Mouse (Mus musculus) hindbrain, embryonic 15.5 days (tissue): ENCODE results near the gene Myh10. TPM values are rescaled to one million over a fixed set of nuclear protein-coding genes. Genes with fewer than 3 reads are reported as not detected.
A peak's percentile ranks its signal among the peaks of the same experiment; 100 is the strongest.
"Not testable (repeated sequence)": the region's sequence is repeated elsewhere in the genome, so short reads cannot be mapped to it uniquely, and the experiment has no call there.

Source experiments
- ATAC-seq: fragments of 200-750 bp; cut with Nextera tagmentation; 2 replicates; pipeline ENCODE4 v1.8.0; 2017; ENCODE audit warnings: low read depth, moderate number of reproducible peaks, moderate TSS enrichment; ENCODE audit not compliant: low FRiP score
- H3K27ac ChIP-seq: fragments of 300-500 bp; sonication (generic); replicated peaks from 2 replicates; pipeline ENCODE4 v1.5.1; 2015; ENCODE audit warnings: mild to moderate bottlenecking, inconsistent platforms
- H3K27me3 ChIP-seq: fragments of 300-500 bp; sonication (generic); 2 replicates; pipeline ENCODE4 v1.6.1; 2015; ENCODE audit warnings: control low read depth, inconsistent platforms
- H3K36me3 ChIP-seq: fragments of 300-500 bp; sonication (generic); 2 replicates; pipeline ENCODE4 v1.6.1; 2015; ENCODE audit warnings: control low read depth, inconsistent platforms
- H3K4me1 ChIP-seq: fragments of 300-500 bp; sonication (generic); replicated peaks from 2 replicates; pipeline ENCODE4 v1.6.1; 2015; ENCODE audit warnings: control low read depth, inconsistent platforms
- H3K4me2 ChIP-seq: fragments of 300-500 bp; sonication (generic); 2 replicates; pipeline ENCODE4 v1.6.1; 2015; ENCODE audit warnings: moderate library complexity, mild to moderate bottlenecking, inconsistent platforms
- H3K4me3 ChIP-seq: fragments of 300-500 bp; sonication (generic); 2 replicates; pipeline ENCODE4 v1.5.1; 2015; ENCODE audit warnings: mild to moderate bottlenecking, inconsistent platforms
- H3K9ac ChIP-seq: fragments of 300-500 bp; sonication (generic); 2 replicates; pipeline ENCODE4 v1.6.1; 2015; ENCODE audit warnings: inconsistent platforms
- H3K9me3 ChIP-seq: fragments of 300-500 bp; sonication (generic); 2 replicates; pipeline ENCODE4 v1.6.1; 2016; ENCODE audit warnings: control low read depth, inconsistent platforms
- WGBS: fragments of 180-500 bp; shearing (Covaris S2); methylation state at CpG from one replicate; pipeline ENCODE4 v1.1.7; 2015; 5-methylcytosine and 5-hydroxymethylcytosine counted together
- polyA plus RNA-seq: library from polyadenylated mRNA; unstranded; fragments of >200 nt; fragmentation: Nextera tagmentation; extraction: Ambion mirVana; gene quantifications from 2 replicates; pipeline ENCODE4 v1.2.1, GENCODE M21; 2015

Gene Myh10
- polyA plus RNA-seq, 1 experiment from 2014 or later: 97.3 TPM

GRCm38 (mm10) chr11:68728693-68729092 is 37.3 kb downstream of the Myh10 start:
- ATAC-seq: no peak
- no peak overlapping the region for H3K4me2 ChIP-seq
- H3K9ac ChIP-seq: no peak overlapping the region
- H3K27ac ChIP-seq: no peak overlapping the region
- 96% methylated on average over 3 of the region's 3 CpGs for WGBS
- H3K4me1 ChIP-seq: no peaks in the 10 kb centered on the region
- peaks cover 12% of the 10 kb centered on the region; the same call in 1 of the 2 replicates for H3K36me3 ChIP-seq
- H3K27me3 ChIP-seq: no peaks in the 10 kb centered on the region
- H3K4me3 ChIP-seq: no peak overlapping the region
- no peaks in the 10 kb centered on the region for H3K9me3 ChIP-seq

GRCm38 (mm10) chr11:68730792-68731191 is 39.4 kb downstream of the Myh10 start:
- peaks cover 14% of the 10 kb centered on the region; the same call in 1 of the 2 replicates for H3K36me3 ChIP-seq
- H3K4me1 ChIP-seq: no peaks in the 10 kb centered on the region
- 82% methylated on average over 5 of the region's 5 CpGs for WGBS
- H3K9me3 ChIP-seq: no peaks in the 10 kb centered on the region
- ATAC-seq: no peak
- no peak overlapping the region for H3K9ac ChIP-seq
- H3K27me3 ChIP-seq: no peaks in the 10 kb centered on the region
- H3K27ac ChIP-seq: no peak overlapping the region
- H3K4me2 ChIP-seq: no peak overlapping the region
- H3K4me3 ChIP-seq: no peak overlapping the region

DNA sequence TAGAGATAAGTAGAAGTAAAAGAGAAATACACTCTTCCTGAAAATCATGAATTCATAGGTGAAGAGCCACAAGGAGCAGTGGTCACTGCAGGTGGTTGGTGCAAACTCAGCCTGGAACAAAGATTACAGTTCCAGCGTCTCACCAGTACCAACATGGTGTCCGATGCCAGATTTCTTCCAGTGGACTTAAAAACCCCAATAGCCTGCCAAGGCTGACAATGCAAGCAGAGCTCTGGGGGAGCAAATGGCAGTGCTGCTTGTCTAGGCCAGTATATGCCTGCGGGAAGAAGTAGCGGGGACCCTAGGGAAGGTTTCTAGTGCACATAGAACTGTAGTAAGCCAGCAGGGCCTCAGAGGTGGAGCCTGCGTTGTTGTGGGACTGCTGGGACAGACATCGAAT is 40.7 kb downstream of the Myh10 start:
- Histone ChIP-seq H3K9me3 (no peaks in the 10 kb centered on the region), H3K9ac (no peak overlapping the region), H3K36me3 (peaks cover 14% of the 10 kb centered on the region; the same call in 1 of the 2 replicates), H3K27me3 (no peaks in the 10 kb centered on the region), H3K27ac (no peak overlapping the region), H3K4me2 (no peak overlapping the region), H3K4me1 (no peaks in the 10 kb centered on the region), H3K4me3 (no peak overlapping the region)
- WGBS: 79% methylated on average over 6 of the region's 6 CpGs
- no peak for ATAC-seq

GRCm38 (mm10) chr11:68733401-68733800 is 42.0 kb downstream of the Myh10 start:
- WGBS: 92% methylated on average over 3 of the region's 3 CpGs
- H3K9ac ChIP-seq, H3K4me3 ChIP-seq, H3K4me1 ChIP-seq, H3K36me3 ChIP-seq, H3K27ac ChIP-seq, ATAC-seq, H3K9me3 ChIP-seq, H3K27me3 ChIP-seq, H3K4me2 ChIP-seq: not testable (repeated sequence)

DNA sequence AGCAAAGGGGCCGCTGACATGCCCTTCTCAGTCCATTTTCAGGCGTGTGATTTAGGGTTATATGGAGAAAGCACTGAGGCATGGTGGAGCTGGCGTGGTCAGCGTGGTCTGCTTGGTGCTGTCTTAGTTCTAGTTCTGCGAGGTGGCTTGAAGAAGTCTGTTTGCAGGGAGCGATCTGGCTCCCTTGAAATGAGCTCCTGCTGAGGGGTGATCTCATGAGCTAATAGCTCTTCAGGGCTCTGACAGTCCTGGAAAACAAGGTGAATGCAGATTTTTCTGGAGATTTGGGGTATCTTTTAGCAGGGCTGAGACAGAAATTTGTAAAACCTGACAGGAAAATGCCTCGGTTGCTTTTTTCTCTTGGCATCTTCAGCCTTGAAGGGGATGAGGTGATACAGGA is 48.1 kb downstream of the Myh10 start:
- Histone ChIP-seq H3K36me3 (0 out of 2 replicates have a peak, but pooled peaks cover 7% of the 10 kb centered on the region), H3K27ac (no peak overlapping the region), H3K4me3 (no peak overlapping the region), H3K4me1 (no peaks in the 10 kb centered on the region; the same call in 1 of the 2 replicates), H3K9me3 (no peaks in the 10 kb centered on the region), H3K4me2 (no peak overlapping the region), H3K9ac (no peak overlapping the region), H3K27me3 (no peaks in the 10 kb centered on the region)
- 90% methylated on average over 7 of the region's 7 CpGs for WGBS
- no peak for ATAC-seq

- Histone ChIP-seq H3K9me3 (no peaks in the 10 kb centered on the region), H3K4me1 (no peaks in the 10 kb centered on the region; the same call in none of the 2 replicates)
- 79% methylated on average over 2 of the region's 2 CpGs for WGBS
These were observed 51.3 kb downstream of the Myh10 start for GRCm38 (mm10) chr11:68742658-68743057.

DNA sequence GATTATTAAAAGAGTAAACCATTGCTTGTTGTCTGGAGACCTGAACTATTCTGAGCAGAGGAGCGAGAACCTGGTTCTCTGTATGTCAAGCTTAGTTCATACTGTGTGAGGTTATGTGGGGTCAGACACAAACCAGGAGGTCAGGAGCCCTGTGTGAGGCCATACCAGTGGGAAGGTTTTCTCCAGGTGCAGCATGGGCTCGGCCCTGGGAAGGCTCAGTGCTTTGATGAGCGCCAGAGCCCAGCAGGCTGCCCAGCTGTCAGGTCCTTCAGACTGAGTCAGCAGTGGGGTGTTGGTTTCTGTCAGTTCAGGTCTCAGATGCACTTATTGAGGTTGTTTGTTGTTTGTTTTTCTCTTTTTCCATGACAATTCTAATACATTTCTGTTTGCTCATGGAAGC is 52.8 kb downstream of the Myh10 start:
- Histone ChIP-seq H3K4me3 (no peak overlapping the region), H3K27ac (no peak overlapping the region), H3K4me1 (no peaks in the 10 kb centered on the region; the same call in none of the 2 replicates), H3K36me3 (peaks cover 18% of the 10 kb centered on the region; the same call in 1 of the 2 replicates), H3K9me3 (no peaks in the 10 kb centered on the region), H3K4me2 (no peak overlapping the region), H3K9ac (no peak overlapping the region), H3K27me3 (no peaks in the 10 kb centered on the region)
- no peak for ATAC-seq
- 68% methylated on average over 3 of the region's 3 CpGs for WGBS

More at GRCm38 (mm10) chr11:68742658-68743057, 51.3 kb downstream of the Myh10 start:
- Histone ChIP-seq H3K9ac (no peak overlapping the region), H3K4me2 (no peak overlapping the region), H3K36me3 (peaks cover 18% of the 10 kb centered on the region; the same call in 1 of the 2 replicates), H3K27me3 (no peaks in the 10 kb centered on the region), H3K27ac (no peak overlapping the region), H3K4me3 (no peak overlapping the region)
- ATAC-seq: no peak

- 65% methylated on average over 16 of the region's 16 CpGs for WGBS
- Histone ChIP-seq H3K27ac (peak overlapping the region; percentile 61), H3K9ac (no peak overlapping the region), H3K4me3 (no peak overlapping the region), H3K36me3 (peaks cover 18% of the 10 kb centered on the region; the same call in 1 of the 2 replicates), H3K4me2 (no peak overlapping the region), H3K4me1 (no peaks in the 10 kb centered on the region; the same call in none of the 2 replicates), H3K9me3 (no peaks in the 10 kb centered on the region), H3K27me3 (no peaks in the 10 kb centered on the region)
- ATAC-seq: no peak
These were observed 54.2 kb downstream of the Myh10 start for GRCm38 (mm10) chr11:68745374-68746200.

DNA sequence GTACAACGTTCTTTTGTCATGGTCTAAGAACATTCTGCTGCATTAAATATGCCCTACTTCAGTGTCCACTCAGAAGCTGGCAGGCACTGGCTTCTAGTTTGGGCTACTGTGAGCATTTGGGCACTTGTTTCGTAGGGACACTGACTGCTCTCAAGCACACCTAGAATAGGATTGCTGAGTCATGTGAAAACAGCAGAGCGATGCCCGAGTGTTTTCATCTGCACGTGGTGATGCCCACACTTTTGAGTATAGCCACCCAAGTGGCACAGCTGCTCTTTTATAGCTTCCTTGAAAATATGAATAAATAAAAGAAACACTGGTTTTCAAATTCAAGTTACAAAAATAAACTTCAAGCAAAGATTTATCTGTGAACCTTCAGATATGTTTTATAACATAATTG is 56.8 kb downstream of the Myh10 start:
- no peak overlapping the region for H3K9ac ChIP-seq
- no peak overlapping the region for H3K4me2 ChIP-seq
- no peaks in the 10 kb centered on the region for H3K9me3 ChIP-seq
- peaks cover 13% of the 10 kb centered on the region; the same call in 1 of the 2 replicates for H3K36me3 ChIP-seq
- no peaks in the 10 kb centered on the region; the same call in none of the 2 replicates for H3K4me1 ChIP-seq
- H3K27me3 ChIP-seq: no peaks in the 10 kb centered on the region
- no peak overlapping the region for H3K27ac ChIP-seq
- H3K4me3 ChIP-seq: no peak overlapping the region
- WGBS: 87% methylated on average over 5 of the region's 5 CpGs
- no peak for ATAC-seq

- Histone ChIP-seq H3K4me3 (no peak overlapping the region), H3K36me3 (peaks cover 13% of the 10 kb centered on the region; the same call in 1 of the 2 replicates), H3K27me3 (no peaks in the 10 kb centered on the region), H3K9ac (no peak overlapping the region), H3K27ac (no peak overlapping the region), H3K4me1 (peaks cover 14% of the 10 kb centered on the region), H3K4me2 (no peak overlapping the region), H3K9me3 (no peaks in the 10 kb centered on the region)
- ATAC-seq: no peak
- WGBS: 89% methylated on average over 2 of the region's 2 CpGs
These were observed 58.8 kb downstream of the Myh10 start for GRCm38 (mm10) chr11:68750206-68750605.

- Histone ChIP-seq H3K27me3 (no peaks in the 10 kb centered on the region), H3K4me1 (peaks cover 14% of the 10 kb centered on the region), H3K9ac (no peak overlapping the region), H3K4me3 (no peak overlapping the region), H3K36me3 (peaks cover 13% of the 10 kb centered on the region; the same call in 1 of the 2 replicates), H3K27ac (no peak overlapping the region), H3K4me2 (no peak overlapping the region), H3K9me3 (no peaks in the 10 kb centered on the region)
- no peak for ATAC-seq
- 72% methylated on average over 8 of the region's 8 CpGs for WGBS
These were observed 59.6 kb downstream of the Myh10 start for GRCm38 (mm10) chr11:68750938-68751337.

DNA sequence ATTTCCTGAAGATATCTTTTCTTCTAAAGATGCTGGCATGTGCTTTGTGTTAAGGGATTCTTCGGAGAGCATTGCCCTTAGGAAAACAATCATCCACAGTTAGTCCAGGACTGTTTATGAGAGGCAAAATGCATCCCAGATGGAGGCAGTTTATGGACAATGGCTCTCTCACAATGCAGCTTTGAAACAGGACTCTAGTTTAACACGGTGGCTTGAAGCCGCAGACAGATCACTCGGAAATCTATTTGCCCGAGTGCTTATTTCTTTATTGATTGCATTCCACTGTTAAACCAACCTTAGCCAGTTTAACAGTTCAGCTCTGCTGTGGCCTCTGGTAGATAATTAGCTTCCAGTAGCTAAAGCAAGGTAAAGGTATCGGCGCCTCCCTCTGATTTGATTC is 62.9 kb downstream of the Myh10 start:
- no peak overlapping the region for H3K9ac ChIP-seq
- H3K27me3 ChIP-seq: no peaks in the 10 kb centered on the region
- H3K4me3 ChIP-seq: no peak overlapping the region
- H3K27ac ChIP-seq: peak overlapping the region; percentile 61; the same call in 1 of the 2 replicates
- H3K4me2 ChIP-seq: no peak overlapping the region
- WGBS: 57% methylated on average over 7 of the region's 7 CpGs
- no peaks in the 10 kb centered on the region for H3K36me3 ChIP-seq
- H3K4me1 ChIP-seq: peaks cover 23% of the 10 kb centered on the region
- no peak for ATAC-seq
- H3K9me3 ChIP-seq: no peaks in the 10 kb centered on the region
